ENCODE assay signal across 11 mouse cellular contexts in genomic region chr19:56565358-56565757, GRCm38 (mm10). TPM values are rescaled to one million over a fixed set of nuclear protein-coding genes. Genes with fewer than 3 reads are reported as not detected.
DNase-seq lines count a peak whose midpoint lies in the region; ATAC-seq and TF ChIP-seq lines count a peak whose summit lies in the region.
"Had no signal": no experiment of that assay in that cellular context is flagged by ENCODE, and none has a peak within 500 bp of the region (broad histone marks: within the 10 kb centered on the region; RNA-seq: fewer than 3 reads in every experiment).

No protein-coding gene starts in this region.

- H3K27me3 ChIP-seq in heart, postnatal 0 days (ENCODE audit: control insufficient read depth, insufficient read depth, low read length): no peaks in the 10 kb centered on the region
- H3K27me3 ChIP-seq in heart, embryonic 10.5 days (ENCODE audit: insufficient read depth, poor library complexity, severe bottlenecking): no peaks in the 10 kb centered on the region
- H3K27me3 ChIP-seq in midbrain, embryonic 11.5 days (ENCODE audit: control insufficient read depth, insufficient read depth, low read length): no peaks in the 10 kb centered on the region
- H3K27me3 ChIP-seq in midbrain, embryonic 15.5 days (replicated peaks): no peaks in the 10 kb centered on the region
- no peaks in the 10 kb centered on the region for H3K27me3 ChIP-seq in myocyte (ENCODE audit: control insufficient read depth, insufficient read depth, insufficient read length)
- H3K27me3 ChIP-seq: limb, embryonic 12.5 days had no signal

- no peak for ATAC-seq in heart, postnatal 0 days (ENCODE audit: insufficient read depth, low read depth)
- ATAC-seq in midbrain, embryonic 11.5 days (ENCODE audit: low FRiP score): no peak
- no peak for ATAC-seq in midbrain, embryonic 15.5 days (replicated peaks)
- ATAC-seq: forebrain, embryonic 16.5 days; hindbrain, embryonic 16.5 days had no signal

- DNase-seq in heart, postnatal 0 days (ENCODE audit: low spot score): peak; percentile 27
- no peak for DNase-seq in heart, embryonic 10.5 days (ENCODE audit: low spot score)
- DNase-seq in midbrain, embryonic 11.5 days (ENCODE audit: low spot score, missing footprints): peak; percentile 83
- DNase-seq in urinary bladder, postnatal 36 days (ENCODE audit: low spot score in 2 of 2): no peak
- DNase-seq in left cerebral cortex, adult 11 months (ENCODE audit: low spot score): no peak

- H3K36me3 ChIP-seq in heart, postnatal 0 days (replicated peaks; ENCODE audit: control insufficient read depth, insufficient read depth, low read length): 0 out of 2 replicates have a peak, but pooled peaks cover 2% of the 10 kb centered on the region
- peaks cover 8% of the 10 kb centered on the region for H3K36me3 ChIP-seq in heart, embryonic 10.5 days
- H3K36me3 ChIP-seq in midbrain, embryonic 11.5 days (ENCODE audit: control insufficient read depth, insufficient read depth, low read length): no peaks in the 10 kb centered on the region; the same call in 1 of the 2 replicates
- H3K36me3 ChIP-seq in midbrain, embryonic 15.5 days (replicated peaks): no peaks in the 10 kb centered on the region
- no peaks in the 10 kb centered on the region for H3K36me3 ChIP-seq in myocyte (ENCODE audit: control insufficient read depth, insufficient read depth)

- no peak for TF ChIP-seq POLR2A in bone marrow, adult 2 months (IDR thresholded peaks at IDR 0.05; ENCODE audit: borderline replicate concordance, control insufficient read depth, low read depth, low read length)
- TF ChIP-seq POLR2A in myocyte (IDR thresholded peaks at IDR 0.05; ENCODE audit: insufficient read length, low read depth): no peak

- no peak overlapping the region for H3K4me2 ChIP-seq in heart, postnatal 0 days (ENCODE audit: low read depth, low read length)
- no peak overlapping the region for H3K4me2 ChIP-seq in midbrain, embryonic 11.5 days
- no peak overlapping the region for H3K4me2 ChIP-seq in midbrain, embryonic 15.5 days
- no peak overlapping the region for H3K4me2 ChIP-seq in myocyte (ENCODE audit: low read depth)
- H3K4me2 ChIP-seq: limb, embryonic 12.5 days had no signal

- H3ac ChIP-seq in myocyte (ENCODE audit: control insufficient read depth, insufficient read length): no peak overlapping the region

- 53% methylated on average over 6 of the region's 6 CpGs for WGBS in heart, postnatal 0 days
- WGBS in heart, embryonic 10.5 days: 65% methylated on average over 6 of the region's 6 CpGs
- 75% methylated on average over 6 of the region's 6 CpGs for WGBS in midbrain, embryonic 11.5 days
- 66% methylated on average over 6 of the region's 6 CpGs for WGBS in midbrain, embryonic 15.5 days
- 73% methylated on average over 6 of the region's 6 CpGs for WGBS in bone marrow, adult 2 months

- TF ChIP-seq CTCF in heart, postnatal 0 days (IDR thresholded peaks at IDR 0.05; ENCODE audit: low read depth): peak; percentile 63
- TF ChIP-seq CTCF in bone marrow, adult 2 months (IDR thresholded peaks at IDR 0.05; ENCODE audit: control insufficient read depth, insufficient read depth, low read length): 0 out of 2 replicates have a peak, but pooled peaks have one; percentile 8

- no peaks in the 10 kb centered on the region for H3K9me3 ChIP-seq in heart, postnatal 0 days (replicated peaks; ENCODE audit: control insufficient read depth, low read length)
- no peaks in the 10 kb centered on the region for H3K9me3 ChIP-seq in heart, embryonic 10.5 days
- H3K9me3 ChIP-seq in midbrain, embryonic 11.5 days (ENCODE audit: control insufficient read depth, low read length): no peaks in the 10 kb centered on the region
- no peaks in the 10 kb centered on the region for H3K9me3 ChIP-seq in midbrain, embryonic 15.5 days
- H3K9me3 ChIP-seq: limb, embryonic 12.5 days had no signal

- H3K4me3 ChIP-seq in heart, postnatal 0 days (ENCODE audit: low read depth, low read length): no peak overlapping the region
- H3K4me3 ChIP-seq in heart, embryonic 10.5 days: no peak overlapping the region
- no peak overlapping the region for H3K4me3 ChIP-seq in midbrain, embryonic 11.5 days (ENCODE audit: low read depth, low read length)
- H3K4me3 ChIP-seq in midbrain, embryonic 15.5 days: no peak overlapping the region
- no peak overlapping the region for H3K4me3 ChIP-seq in bone marrow, adult 2 months (replicated peaks; ENCODE audit: control insufficient read depth, low read depth, low read length)
- H3K4me3 ChIP-seq in myocyte: no peak overlapping the region
- H3K4me3 ChIP-seq: limb, embryonic 12.5 days had no signal

- H3K27ac ChIP-seq in heart, postnatal 0 days (ENCODE audit: low read depth): no peak overlapping the region
- no peak overlapping the region for H3K27ac ChIP-seq in heart, embryonic 10.5 days
- H3K27ac ChIP-seq in midbrain, embryonic 11.5 days (ENCODE audit: low read depth, low read length): no peak overlapping the region
- no peak overlapping the region for H3K27ac ChIP-seq in midbrain, embryonic 15.5 days
- no peak overlapping the region for H3K27ac ChIP-seq in bone marrow, adult 2 months (ENCODE audit: control insufficient read depth, insufficient read depth, low read depth, low read length, poor library complexity)
- H3K27ac ChIP-seq: limb, embryonic 12.5 days had no signal

- H3K4me1 ChIP-seq in heart, postnatal 0 days (ENCODE audit: control insufficient read depth, insufficient read depth): peaks cover 1% of the 10 kb centered on the region
- H3K4me1 ChIP-seq in heart, embryonic 10.5 days: peaks cover 21% of the 10 kb centered on the region; the same call in 1 of the 2 replicates
- H3K4me1 ChIP-seq in midbrain, embryonic 11.5 days (ENCODE audit: control insufficient read depth, insufficient read depth, low read length): no peaks in the 10 kb centered on the region; the same call in 1 of the 2 replicates
- H3K4me1 ChIP-seq in midbrain, embryonic 15.5 days: no peaks in the 10 kb centered on the region
- H3K4me1 ChIP-seq in bone marrow, adult 2 months (ENCODE audit: control insufficient read depth, insufficient read depth, low read length): peaks cover 2% of the 10 kb centered on the region
- H3K4me1 ChIP-seq: limb, embryonic 12.5 days had no signal

- H3K79me2 ChIP-seq in myocyte (ENCODE audit: control insufficient read depth, insufficient read depth): peaks cover 40% of the 10 kb centered on the region

- no peak for TF ChIP-seq EP300 in heart, postnatal 0 days (IDR thresholded peaks at IDR 0.05; ENCODE audit: low read depth)

- H3K9ac ChIP-seq in heart, postnatal 0 days (replicated peaks; ENCODE audit: low read depth, low read length): no peak overlapping the region
- H3K9ac ChIP-seq in midbrain, embryonic 11.5 days (ENCODE audit: low read length): no peak overlapping the region
- H3K9ac ChIP-seq in midbrain, embryonic 15.5 days: no peak overlapping the region
- H3K9ac ChIP-seq: limb, embryonic 12.5 days had no signal

TF ChIP-seq in myocyte, 11 proteins besides CTCF, POLR2A, EP300 and RAD21:
- TF ChIP-seq USF1 (IDR thresholded peaks at IDR 0.05; ENCODE audit: low read depth): peak; percentile 71
- no peak for TF ChIP-seq CEBPB (IDR thresholded peaks at IDR 0.05; ENCODE audit: insufficient read depth, poor library complexity, severe bottlenecking)
TF ChIP-seq in myocyte: peak in this region for 1.

RNA-seq across cellular contexts. Expression of gene Nhlrc2, which starts 17.3 kb away (rescaled TPM):
- total RNA-seq in heart, postnatal 0 days (2014; rRNA removed; ENCODE audit: low replicate concordance): 28.9 and 30.4 TPM in 2 replicates
- polyA plus RNA-seq in heart, postnatal 0 days (2015; fragmentation: Nextera tagmentation; extraction: Ambion mirVana): 11.1 and 11.2 TPM in 2 replicates
- 13.9 and 16.8 TPM in 2 replicates for polyA plus RNA-seq in heart, embryonic 10.5 days (2016; fragmentation: Nextera tagmentation; extraction: Ambion mirVana)
- polyA plus RNA-seq in midbrain, embryonic 11.5 days (2014; fragmentation: Nextera tagmentation; extraction: Ambion mirVana): 13.3 and 14.7 TPM in 2 replicates
- polyA plus RNA-seq in midbrain, embryonic 15.5 days (2015; fragmentation: Nextera tagmentation; extraction: Ambion mirVana): 9.6 and 10.7 TPM in 2 replicates
- polyA plus RNA-seq in bone marrow, adult 2 months (2011; ENCODE audit: insufficient read depth, insufficient read length, low replicate concordance, missing spikeins): 5.1 and 7.1 TPM in 2 replicates
- 6.9 TPM for polyA plus RNA-seq in myocyte (2012; fragmentation: generic; extraction: Trizol)

RNA-seq across cellular contexts. Expression of gene Dclre1a, which starts 17.3 kb away (rescaled TPM):
- 4.4 and 6.9 TPM in 2 replicates for total RNA-seq in heart, postnatal 0 days (2014; rRNA removed; ENCODE audit: low replicate concordance)
- polyA plus RNA-seq in heart, postnatal 0 days (2015; fragmentation: Nextera tagmentation; extraction: Ambion mirVana): 9.6 and 11.3 TPM in 2 replicates
- polyA plus RNA-seq in heart, embryonic 10.5 days (2016; fragmentation: Nextera tagmentation; extraction: Ambion mirVana): 16.3 and 16.5 TPM in 2 replicates
- polyA plus RNA-seq in midbrain, embryonic 11.5 days (2014; fragmentation: Nextera tagmentation; extraction: Ambion mirVana): 16.5 and 21.0 TPM in 2 replicates
- polyA plus RNA-seq in midbrain, embryonic 15.5 days (2015; fragmentation: Nextera tagmentation; extraction: Ambion mirVana): 10.6 and 12.6 TPM in 2 replicates
- polyA plus RNA-seq in bone marrow, adult 2 months (2011; ENCODE audit: insufficient read depth, insufficient read length, low replicate concordance, missing spikeins): 8.4 and 10.7 TPM in 2 replicates
- polyA plus RNA-seq in myocyte (2012; fragmentation: generic; extraction: Trizol): 3.3 TPM

Comparison
In these comparisons a context has a peak if more than half of its experiments do, and no peak if none do; other contexts are left out.
1. DNase-seq: peak in heart, postnatal 0 days (single experiment) and midbrain, embryonic 11.5 days (single experiment); none in heart, embryonic 10.5 days (single experiment), urinary bladder, postnatal 36 days (0 of 2) and left cerebral cortex, adult 11 months (single experiment).